Mouse (Mus musculus) adrenal gland, postnatal 4 days (tissue): ENCODE data around the gene Csnk2b. TPM values are rescaled to one million over a fixed set of nuclear protein-coding genes. Genes with fewer than 3 reads are reported as not detected.

Experiments
- DNase-seq, 2 experiments: peaks; one replicate each; pipeline ENCODE4 v3.0.0; 2021 to 2022; ENCODE audit warnings: low spot score in 2 of 2, mixed read lengths in 2 of 2
- long read RNA-seq, 2 experiments: library from polyadenylated mRNA; stranded (forward); transcript quantifications; one replicate each; pipeline ENCODE4 v2.0.0; 2021
- total RNA-seq, 2 experiments: library from RNA; stranded (reverse); gene quantifications; 2 replicates each; pipeline ENCODE4 v1.2.3; 2021

Gene Csnk2b
- total RNA-seq = 100 to 1,000 TPM; 199 to 211 TPM
- long read RNA-seq, experiment 1, transcript Csnk2b-201 (7 exons, 961 nt) = major isoform, 63 of 73 reads
- long read RNA-seq, experiment 1, partial matches to known transcripts = 3 of 73 reads
- long read RNA-seq, experiment 1, other reads (novel, unspliced or antisense) = 7 of 73 reads
- long read RNA-seq, experiment 2, transcript Csnk2b-201 (7 exons, 961 nt) = major isoform, 60 of 68 reads
- long read RNA-seq, experiment 2, partial matches to known transcripts = 3 of 68 reads
- long read RNA-seq, experiment 2, other reads (novel, unspliced or antisense) = 4 of 68 reads

DNA sequence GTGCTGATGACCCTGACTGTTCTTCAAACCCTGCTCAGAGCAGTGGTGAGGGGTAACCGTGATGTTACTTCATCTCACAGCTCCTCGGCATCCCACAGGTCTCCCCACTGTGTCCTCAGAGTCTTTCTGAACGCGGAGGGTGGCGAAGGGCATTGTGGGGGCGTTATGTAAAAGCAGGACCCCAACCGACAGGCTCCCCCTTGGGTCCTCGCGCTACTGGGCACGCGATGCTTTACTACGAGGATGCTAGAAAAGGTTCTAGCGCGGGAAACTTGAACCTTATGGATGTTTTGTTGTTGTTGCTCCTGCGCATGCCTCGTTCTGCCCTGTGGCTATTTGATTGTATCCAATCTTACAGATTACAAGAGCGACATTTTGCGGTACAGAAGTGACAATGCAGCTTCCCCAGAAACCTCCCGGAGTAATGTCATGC, at the start of gene Csnk2b:
TSS of gene Csnk2b (minus strand) at position 183 of the 433 bp plus-strand sequence.
- no peak for DNase-seq

DNA sequence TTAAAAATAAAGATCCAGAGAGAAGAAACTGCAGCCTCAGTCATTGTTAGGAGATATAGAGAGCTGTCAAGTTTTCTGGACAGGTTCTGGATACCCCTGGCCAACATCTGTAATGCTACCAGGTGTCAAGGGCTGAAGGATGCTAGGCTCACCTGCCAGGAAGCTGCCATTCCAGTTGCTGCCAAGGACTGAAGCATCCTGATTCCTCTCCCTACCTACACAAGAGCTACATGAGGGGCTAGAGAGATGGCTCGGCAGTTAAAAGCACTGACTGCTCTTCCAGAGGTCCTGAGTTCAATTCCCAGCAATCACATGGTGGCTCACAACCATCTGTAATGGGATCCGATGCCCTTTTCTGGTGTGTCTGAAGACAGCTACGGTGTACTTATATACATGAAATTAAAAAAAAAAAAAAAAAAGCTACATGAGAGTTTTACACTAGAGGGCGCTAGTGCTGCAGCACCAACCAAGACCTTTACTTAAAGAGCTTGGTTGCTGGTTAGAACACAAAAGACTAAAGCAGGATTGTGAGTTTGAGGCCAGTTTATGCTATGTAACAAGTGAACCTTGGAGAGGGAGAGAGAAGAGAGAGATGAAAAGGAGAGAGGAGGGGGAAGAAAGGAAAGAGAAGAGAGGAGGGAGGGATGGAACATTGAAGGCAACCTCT, 46.8 kb upstream of the Csnk2b start:
- DNase-seq = no peak

DNA sequence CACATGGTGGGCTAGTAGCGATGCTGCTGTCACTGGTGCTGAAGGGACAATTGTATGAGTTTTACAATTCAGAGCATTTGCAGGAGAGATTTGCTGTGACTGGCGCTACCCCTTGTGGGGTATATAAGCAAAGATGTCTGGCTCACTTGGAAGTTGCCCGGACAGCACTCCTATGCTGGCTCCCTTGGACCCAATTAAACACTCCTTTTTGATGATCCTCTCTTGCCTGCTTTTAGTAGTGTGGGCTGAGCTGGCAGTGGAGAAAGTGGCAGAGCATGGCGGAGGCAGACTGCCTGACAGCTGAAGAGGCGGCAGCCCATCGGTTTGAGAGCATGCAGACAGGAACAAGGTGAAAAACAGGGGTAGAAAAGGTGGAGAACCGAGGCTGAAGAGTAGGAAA, 45.9 kb upstream of the Csnk2b start:
- no peak for DNase-seq

DNA sequence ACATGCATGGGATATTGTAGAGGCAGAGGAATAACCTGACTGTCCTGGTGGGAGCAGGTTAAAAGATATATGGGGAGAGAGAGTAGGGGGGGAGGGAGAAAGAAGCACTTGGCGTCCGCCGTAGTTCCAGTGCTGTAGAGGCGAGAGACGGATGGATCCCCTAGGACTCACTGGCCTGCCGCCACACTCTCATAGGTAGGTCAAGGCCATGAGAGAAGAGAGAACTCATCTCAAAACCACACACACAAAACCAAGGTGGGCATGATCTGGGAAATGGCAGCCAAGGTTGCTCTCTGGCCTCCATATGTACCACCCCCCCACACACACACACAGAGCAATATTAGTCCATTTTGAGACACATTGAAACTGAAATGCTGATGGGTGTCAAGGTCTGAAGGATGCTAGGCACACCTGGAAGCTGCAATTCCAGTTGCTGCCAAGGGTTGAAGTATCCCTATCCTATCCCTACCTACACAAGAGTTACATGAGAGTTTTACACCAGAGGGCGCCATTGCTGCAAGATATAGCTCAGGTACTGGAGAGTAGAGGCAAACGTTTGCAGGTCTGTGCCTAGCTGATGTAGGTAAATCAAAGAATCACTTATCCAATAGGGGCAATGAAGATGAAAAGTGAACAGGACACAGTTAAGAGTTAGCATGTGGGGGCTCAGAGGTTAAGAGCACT, 44.6 kb upstream of the Csnk2b start:
- no peak for DNase-seq

- DNase-seq = no peak
Observed at GRCm38 (mm10) chr17:35165451-35166155, 43.8 kb upstream of the Csnk2b start.

GRCm38 (mm10) chr17:35164568-35165450, 43.0 kb upstream of the Csnk2b start, which contains the start of gene Prrc2a:
TSS of gene Prrc2a (minus strand) at chr17:35164897.
- peak; percentile 88 to 96 for DNase-seq

DNA sequence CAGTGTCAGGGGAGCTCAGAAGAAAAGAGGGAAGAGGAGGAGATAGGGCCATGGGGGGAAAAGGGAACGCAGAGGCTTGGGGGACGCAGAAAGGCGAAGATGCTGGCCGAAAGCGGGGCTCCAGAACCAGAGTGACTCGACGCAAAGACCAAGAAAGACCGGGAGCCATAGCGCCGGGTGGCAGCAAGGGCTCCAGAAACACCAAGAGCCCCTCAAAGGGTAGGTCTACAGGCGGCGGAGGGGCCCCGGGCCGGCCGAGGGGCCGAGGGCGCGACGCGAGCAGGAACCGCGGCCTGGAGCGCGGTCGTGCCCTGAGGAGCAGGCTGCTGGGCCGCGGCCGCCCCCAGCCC, 42.3 kb upstream of the Csnk2b start:
- DNase-seq = no peak

DNA sequence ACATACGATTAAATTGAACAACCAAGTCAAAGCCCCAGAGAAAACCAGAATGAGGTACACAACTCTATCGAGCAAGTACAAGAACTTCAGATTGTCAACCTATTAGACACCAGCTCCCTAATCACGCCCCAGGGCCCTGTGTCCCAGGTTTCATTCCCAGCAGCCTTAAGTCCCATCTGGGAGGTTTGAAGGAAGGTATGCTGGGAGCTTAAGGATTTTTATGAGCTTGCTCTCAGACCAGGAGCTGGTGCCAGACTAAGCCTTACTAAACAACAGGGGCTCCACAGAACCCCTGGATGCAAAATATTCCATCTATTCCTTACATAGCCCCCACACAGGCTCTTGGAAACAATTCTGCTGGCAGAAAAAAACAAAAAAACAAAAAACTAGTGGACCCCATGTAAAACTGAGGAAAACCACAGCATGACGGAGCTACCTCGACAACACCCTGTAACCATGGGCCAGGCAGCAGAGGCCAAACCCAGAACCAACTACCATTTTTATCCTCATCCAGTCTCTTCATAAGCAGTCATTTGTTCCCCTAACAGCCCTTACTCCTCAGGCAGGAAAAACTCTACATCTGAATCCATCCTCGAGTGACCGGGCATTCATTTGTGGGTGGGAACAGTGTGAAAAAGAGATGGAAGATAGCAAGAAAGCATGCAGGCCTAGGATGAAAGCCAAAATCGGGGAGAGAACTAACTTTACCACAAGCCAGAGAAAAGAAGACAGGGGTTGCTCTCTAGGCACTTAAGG, 41.7 kb upstream of the Csnk2b start:
- no peak for DNase-seq

- DNase-seq = no peak
Observed at GRCm38 (mm10) chr17:35162730-35163129, 40.9 kb upstream of the Csnk2b start.

GRCm38 (mm10) chr17:35162121-35162520, 40.3 kb upstream of the Csnk2b start:
- no peak for DNase-seq

DNA sequence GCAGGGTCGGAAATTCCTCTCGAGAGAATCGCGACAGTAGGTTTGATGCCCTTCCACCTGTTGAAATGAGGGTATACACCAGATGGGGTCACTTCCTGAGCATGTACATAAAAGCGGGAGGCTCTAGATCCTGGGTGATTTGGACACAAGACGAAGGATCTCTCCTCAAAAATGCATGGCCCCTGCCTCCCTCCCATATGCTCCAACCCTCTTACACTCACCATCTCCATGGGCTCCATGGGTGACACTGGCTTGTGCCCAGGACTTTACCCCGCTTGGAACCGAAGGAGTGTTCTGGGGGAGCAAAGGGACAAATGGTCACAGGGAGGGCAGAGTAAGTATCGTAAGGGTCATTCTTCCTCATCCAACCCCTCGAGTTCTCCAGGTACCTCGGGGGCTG, 39.6 kb upstream of the Csnk2b start:
- DNase-seq = no peak

GRCm38 (mm10) chr17:35159638-35160037, 37.8 kb upstream of the Csnk2b start:
- no peak for DNase-seq

DNA sequence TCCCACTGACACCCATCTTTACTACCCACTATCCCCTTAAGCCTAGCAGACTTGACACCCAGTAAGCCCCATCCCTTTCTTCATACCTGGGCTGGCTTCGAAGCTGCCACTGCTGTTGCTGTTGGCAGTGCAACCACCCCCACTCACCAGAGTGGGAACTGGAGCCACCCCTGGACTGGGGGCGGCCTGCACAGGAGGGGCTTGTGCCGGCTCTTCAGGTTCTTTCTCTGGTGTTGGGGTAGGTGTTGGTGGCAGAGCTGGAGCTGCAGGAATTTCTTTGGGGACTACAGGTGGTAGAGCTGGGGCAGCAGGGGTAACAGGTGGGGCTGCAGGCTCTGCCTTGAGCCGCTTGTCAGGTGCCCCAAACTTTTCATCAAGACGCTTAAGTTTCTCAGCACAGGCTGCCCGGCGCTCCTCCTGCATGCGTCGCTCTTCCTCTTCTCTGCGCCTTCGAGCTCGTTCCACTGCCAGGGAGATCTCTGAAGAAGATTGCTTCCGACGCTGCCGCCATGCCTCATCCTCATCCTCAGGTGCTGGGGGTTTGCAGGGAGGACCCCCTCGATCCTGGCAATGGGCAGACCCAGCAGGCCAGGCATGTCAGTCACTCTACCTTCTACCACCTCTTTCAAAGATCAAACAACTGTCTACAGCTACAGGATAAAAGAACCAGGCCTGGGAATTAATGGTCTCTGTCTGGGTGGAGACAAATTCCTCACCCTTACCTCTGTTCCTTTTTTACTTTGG, 37.2 kb upstream of the Csnk2b start:
- DNase-seq = no peak

DNA sequence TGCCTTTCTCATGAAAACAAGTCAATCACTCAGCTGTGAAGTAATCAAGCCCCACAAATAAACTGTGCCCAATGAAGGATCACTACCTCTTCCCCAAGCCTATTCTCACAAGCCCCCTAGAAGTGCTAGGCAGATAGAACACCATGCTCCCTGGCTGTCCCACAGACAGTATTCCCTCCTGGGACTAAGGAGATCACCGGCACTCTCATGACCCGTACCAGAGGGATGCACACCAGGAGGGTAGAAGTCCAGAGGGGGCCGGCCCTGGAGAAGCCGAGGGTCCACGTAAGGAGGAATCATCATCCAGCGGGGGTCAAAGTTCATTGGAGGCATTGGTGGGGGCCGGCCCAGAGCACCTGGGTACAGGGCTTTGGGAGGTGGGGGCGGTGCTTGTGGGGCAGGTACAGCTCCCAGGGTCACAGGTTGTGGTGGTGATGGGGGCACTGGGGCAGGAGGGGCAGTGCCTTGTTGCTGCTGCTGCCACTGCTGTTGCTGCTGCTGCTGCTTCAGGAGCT, 35.9 kb upstream of the Csnk2b start:
- no peak for DNase-seq

GRCm38 (mm10) chr17:35157254-35157653, 35.4 kb upstream of the Csnk2b start:
- DNase-seq = no peak

- no peak for DNase-seq
Observed at GRCm38 (mm10) chr17:35156461-35157200, 34.8 kb upstream of the Csnk2b start.

GRCm38 (mm10) chr17:35155451-35155850, 33.6 kb upstream of the Csnk2b start:
- no peak for DNase-seq

DNA sequence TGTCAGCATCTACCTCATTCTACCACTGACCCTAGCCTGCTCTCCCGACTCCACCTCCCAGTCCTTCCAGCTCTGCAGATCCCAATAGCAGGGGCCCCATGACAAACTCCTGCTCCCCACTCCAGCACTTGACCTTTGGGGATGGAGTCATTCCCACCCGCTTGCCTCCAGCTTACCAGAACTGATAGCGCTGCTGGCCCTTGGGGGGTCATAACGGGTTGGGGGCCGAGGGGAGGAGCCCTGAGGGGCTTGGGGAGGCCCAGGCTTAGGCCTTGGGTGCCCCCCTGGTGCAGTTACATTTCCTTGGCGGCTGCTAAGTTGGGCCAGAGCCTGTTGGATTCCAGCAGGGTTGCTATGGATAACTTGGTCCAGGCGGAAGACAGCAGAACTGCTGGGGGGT, 32.8 kb upstream of the Csnk2b start:
- no peak for DNase-seq
